Mouse (Mus musculus): Measurements from ENCODE around the gene Stxbp3.
"Not testable (repeated sequence)": the region's sequence is repeated elsewhere in the genome, so short reads cannot be mapped to it uniquely, and the experiment has no call there.

Gene Stxbp3

DNA sequence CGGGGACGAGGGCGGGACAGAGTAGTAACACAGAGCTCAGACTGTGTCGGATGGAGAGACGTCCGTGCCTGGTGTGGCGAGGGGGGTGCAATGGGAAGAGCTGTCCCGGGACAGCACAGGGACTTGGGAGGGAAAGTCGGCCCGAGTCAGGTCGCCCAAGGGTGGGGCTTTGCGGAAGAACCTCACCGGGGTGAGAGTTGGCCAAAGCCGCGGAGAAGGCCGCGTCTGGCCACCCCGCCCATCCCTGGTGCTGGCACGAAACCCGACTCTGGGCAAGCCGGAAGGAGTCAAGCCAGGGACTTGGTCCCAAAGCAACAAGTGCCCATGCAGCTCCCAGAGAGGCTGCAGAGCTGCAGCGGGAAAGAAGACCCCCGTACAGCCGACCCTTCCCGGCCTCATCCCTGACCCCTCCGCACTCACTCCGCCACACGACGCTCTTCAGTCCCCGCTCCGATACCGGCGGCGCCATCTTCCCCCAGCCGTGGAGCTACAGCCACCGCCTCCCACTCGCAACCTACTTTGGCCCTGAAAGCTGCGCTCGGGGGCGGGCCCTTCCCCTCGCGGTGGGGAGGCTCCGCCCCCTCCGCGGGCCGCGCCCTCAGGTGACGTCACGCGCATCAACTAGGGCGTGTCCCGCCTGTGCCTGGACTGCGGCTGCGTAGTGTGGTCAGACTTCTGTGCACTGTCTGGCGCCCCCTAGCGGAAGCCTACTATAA lies at the start of gene Stxbp3:
Stxbp3 (minus strand) TSS at position 527 of the 716 bp plus-strand sequence.
- DNase-seq (ENCODE audit: extremely low read depth, low read depth, low spot score) = peak; percentile 57

DNA sequence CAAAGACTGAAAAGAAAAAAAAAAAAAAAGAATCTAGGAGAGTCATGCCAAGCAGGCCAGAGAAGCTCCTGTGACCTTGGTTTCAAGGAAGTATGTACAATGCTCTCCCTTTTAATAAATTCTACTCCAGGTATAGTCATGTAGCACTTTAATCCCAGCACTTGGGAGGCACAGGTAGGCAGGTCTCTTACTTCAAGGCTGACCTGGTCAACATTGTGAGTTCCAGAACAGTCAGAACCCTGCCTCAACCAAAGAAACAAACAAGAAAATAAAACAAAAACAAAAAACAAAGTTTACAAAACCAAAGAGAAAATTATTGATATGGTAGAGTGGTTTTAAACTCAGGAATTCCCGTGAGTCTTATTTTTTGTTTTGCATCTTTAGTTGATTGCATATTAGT lies 49.6 kb upstream of the Stxbp3 start, which contains the start of gene Fndc7:
Fndc7 (minus strand) TSS at position 101 of the 400 bp plus-strand sequence.
- no peak for DNase-seq (ENCODE audit: extremely low read depth, low read depth, low spot score)

DNA sequence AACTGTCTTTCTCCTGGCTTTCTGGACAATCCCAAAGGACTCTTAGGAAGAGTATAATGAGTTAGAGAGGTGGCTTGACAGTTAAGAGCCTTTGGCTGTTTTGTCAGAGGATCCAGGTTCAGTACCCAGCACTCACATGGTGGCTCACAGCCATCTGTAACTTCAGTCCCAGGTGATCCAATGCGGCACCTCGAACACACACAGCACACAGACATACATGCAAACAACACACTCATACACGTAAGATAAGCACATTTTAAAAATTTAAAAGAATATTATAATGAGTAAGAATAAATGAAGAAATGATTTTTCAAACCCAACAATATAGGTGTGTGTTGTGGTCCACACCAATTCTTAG lies 47.3 kb upstream of the Stxbp3 start:
- DNase-seq (ENCODE audit: extremely low read depth, low read depth, low spot score) = no peak

DNA sequence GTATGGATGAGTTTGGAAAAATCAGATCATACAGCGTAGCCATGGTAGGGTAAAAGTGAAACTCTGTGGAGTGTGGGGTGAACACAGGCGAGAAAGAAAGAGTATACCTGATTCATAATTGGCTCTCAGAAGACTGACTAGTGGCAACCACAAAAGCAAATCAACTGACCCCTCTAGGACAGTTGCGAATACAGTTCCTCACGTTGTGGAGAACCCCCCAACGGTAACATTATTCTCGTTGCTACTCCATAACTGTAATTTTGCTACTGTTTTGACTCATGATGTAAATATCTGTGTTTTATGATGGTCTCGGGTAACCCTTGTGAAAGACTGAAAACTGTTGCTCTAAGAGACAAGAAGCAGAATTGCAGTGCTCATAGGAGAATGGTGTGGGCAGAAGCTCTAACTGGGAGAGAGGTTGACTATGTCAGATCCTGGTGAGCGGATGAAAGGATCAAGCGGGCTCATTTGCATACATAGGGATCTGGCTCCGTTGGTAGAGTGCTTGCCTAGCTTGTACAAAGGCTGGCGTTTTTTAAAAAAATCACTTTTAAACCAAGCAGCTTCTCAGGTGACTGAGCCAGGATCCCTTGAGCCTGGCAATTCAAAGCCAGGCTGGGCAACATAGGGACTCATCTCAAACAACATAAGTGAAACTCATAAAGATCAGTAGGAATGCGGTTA lies 46.8 kb upstream of the Stxbp3 start:
- no peak for DNase-seq (ENCODE audit: extremely low read depth, low read depth, low spot score)

DNA sequence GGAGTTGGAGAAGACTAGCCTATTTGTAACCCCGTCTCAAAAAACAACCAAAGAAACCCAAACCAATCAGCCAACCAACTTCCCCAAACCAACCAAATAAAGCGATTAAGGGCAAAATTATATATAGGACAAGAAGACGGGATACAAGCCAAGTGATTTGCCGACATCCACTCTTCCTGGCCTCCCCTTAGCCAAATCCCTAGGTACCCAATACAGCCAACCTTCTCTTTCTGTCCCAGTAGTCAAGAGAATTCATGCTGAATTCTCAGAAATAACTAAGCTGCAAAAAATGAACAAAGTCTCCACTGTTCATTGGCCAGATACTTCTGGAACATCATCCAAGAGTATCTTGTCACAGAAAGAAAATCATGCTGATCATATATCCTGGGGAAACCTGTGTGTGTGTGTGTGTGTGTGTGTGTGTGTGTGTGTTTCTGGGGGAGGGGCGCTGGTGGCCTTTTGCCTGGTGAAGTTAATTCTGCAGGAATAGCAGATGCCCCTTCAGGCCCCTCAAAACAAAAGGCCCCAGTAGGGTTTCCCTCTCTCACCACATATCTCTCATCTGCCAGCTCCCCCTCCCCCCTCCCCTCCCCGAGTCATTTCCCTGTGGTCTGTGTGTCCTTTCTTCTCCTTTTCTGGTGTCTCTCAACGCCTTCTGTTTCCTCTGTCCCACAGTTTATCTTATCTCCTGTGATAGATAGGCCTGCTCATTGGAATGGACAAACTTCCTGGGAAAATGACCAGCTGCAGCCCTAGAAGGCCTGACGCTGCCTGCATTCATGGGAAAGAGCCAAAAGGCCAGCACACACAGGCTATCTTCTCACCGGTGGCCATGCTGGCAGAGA lies 45.6 kb upstream of the Stxbp3 start:
- DNase-seq (ENCODE audit: extremely low read depth, low read depth, low spot score) = no peak

DNA sequence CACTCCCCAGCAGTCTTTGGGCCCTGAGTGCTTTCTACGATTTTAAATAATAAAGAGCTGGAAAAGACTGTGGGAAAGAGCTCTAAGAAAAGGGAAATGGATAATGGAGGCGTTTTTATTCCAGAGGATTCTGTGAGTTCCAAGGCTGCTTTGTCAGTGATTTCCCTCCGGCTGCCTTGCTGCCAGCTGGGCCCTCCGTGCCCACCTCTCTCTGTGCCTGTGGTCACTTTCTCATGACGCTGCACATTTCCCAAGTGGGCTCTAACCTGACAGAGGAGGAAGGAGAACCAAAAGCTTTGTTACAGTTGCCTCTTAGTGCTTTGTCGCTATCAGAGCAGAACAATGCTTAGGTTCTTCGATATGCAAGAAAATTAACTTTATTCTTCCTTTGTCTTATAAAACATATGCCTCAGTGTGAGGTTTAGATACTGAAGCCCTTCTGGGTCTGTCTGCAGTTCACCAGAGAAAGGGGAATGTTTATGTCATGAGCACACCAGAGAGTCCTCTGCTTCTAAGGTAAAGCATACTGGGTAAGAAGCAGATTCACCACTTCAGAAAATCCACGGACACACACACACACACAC lies 44.5 kb upstream of the Stxbp3 start:
- DNase-seq (ENCODE audit: extremely low read depth, low read depth, low spot score) = no peak

DNA sequence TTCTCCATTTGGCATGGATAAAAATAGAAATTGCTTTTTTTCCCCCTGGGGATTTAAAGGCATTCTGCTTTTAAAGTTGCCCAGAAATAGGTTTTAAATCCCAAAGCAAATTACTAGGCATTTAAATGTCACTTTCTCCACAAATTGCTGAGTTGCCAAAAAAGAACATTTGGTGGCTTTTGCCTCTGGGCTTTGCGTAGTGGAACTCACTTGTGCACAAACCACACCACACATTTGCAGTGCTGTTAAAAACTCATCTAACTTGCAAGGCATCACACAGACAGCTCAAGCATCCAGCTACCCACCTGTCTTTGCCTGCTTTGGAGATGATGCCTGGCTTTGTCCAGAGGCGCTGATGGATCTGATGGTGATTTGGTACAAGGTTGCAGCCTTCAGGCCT lies 42.7 kb upstream of the Stxbp3 start:
- no peak for DNase-seq (ENCODE audit: extremely low read depth, low read depth, low spot score)

DNA sequence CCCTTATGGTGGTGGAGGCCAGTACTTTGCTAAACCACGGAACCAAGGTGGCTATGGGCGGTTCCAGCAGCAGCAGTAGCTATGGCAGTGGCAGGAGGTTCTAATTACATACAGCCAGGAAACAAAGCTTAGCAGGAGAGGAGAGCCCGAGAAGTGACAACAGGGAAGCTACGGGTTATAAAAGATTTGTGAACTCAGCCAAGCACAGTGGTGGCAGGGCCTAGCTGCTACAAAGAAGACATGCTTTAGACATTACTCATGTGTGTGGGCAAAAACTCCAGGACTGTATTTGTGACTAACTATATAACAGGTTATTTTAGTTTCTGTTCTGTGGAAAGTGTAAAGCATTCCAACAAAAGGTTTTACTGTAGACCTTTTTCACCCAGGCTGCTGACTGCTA lies 41.5 kb upstream of the Stxbp3 start:
- not testable (repeated sequence) for DNase-seq (ENCODE audit: extremely low read depth, low read depth, low spot score)

DNA sequence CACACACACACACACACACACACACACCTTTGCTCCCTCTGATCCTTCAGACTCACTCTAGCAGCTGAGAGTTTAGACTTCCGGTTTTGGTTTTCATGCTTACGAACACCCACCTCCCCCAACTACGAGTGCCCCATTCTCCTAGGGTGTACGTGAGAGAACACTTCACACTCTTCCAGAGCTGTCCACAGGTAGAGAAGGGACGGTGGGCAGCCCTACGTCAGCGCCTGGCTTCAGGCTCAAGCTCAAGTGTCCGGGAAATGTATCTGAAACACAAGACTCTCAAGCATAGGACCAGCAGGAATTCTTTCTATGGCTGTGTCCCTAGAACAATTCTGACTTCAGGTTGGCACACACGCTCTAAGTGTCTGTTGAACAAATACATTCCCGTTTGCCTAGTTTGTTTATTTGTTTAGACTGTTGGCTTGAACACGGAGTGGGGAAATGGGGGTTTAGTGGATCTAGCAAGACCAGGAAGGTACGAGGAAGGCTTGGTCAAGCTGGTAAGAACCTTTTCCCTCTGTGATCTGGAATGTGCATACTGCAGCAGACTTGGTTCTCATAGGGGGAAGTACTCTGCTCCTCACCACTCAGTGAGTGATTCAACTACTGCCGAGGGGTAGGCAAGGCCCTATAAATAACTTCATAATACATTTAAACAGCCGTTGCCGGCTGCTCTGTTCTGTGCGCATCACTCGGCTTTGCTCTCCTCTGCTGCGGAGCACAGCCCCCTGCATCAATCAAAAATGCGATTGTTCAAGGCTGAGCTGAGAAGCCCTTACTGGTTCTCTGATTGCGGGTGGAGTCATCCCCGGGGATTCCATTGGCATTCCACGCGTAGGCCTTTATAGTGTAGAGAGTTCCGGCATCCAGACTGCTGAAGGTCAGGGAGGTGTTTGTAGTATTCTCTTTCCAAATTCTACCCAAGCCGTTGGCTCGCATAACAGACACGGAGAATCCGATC lies 40.5 kb upstream of the Stxbp3 start:
- no peak for DNase-seq (ENCODE audit: extremely low read depth, low read depth, low spot score)

DNA sequence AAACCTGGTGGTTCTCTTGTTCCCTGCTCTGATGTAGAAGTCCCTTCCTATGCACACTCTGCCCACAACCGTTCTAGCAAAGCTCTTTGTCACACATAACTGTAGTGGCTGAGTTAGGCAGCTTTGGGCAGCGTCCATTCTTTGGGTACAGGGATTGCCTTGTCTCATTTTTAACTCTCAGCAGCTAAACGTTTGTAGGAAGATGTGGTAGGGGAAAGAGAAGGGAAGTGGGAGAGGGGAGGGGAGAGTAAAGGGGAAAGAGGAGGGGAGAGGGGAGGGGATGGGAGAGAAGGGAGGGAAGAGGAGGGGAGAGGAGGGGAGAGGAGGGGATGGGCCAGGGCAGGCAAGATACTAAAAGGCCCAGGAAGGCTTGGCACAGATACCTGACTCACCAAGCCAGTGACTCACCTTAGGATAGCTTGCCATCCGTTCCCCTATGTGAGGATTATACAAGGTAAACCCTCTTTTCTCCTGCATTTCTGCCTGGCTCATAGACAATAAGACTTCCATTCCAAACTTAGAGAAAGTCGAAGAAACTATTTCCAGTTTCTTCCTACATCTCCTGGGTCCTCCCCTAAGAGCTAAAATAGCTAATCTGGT lies 39.6 kb upstream of the Stxbp3 start:
- DNase-seq (ENCODE audit: extremely low read depth, low read depth, low spot score) = no peak

DNA sequence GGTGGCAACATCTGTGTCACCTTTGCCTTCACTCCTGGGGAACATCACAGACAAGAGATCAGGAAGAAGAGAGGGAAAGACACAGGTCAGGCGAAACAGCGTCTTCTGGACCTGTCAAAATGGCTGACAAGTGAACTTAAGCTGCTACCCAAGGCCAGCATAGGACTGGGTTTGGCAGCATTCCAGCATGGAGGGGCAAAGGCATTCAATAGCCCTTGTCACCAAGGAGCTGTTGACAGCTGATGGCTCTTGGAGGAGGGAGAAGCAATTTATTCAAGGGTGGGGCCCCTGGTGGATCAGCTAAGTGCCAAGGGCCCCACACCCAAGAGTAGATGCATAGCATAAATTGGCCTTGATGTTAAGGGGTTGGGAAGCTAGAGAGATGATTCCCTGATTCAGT lies 38.8 kb upstream of the Stxbp3 start:
- DNase-seq (ENCODE audit: extremely low read depth, low read depth, low spot score) = no peak

DNA sequence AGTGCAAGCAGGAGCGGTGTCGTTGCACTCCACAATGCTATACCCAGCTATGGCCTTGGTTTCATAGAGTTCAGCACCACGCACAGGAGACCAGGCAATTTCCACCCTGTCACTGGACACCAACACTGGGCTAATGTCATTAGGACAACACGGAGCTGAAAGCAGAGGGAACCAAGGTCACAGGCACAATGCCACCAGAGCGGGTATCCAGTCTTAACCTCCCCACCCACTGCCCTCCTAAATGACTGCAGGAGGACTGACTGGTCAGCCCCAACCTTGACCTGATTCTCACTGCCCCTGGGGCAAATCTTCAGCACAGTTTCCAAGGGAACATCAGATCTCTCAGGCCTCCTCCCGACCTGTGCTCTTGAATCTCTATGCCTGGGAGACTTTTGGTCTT lies 30.3 kb upstream of the Stxbp3 start:
- no peak for DNase-seq (ENCODE audit: extremely low read depth, low read depth, low spot score)

DNA sequence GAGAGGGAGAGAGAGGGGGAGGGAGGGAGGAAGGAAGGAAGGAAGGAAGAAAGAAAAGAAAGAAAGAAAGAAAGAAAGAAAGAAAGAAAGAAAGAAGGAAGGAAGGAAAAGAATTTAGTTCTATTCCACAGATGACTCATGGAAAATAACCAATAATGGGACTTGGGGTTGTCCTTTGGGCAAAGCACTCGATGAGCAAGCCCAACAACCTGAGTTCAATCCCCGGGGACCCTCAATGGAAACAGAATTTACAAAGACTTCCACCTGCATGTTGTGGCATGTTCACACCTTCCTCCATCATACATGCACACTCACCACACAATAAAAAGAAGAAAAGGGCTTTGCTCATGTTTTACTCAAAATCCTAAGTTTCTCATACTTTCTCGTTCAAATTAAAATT lies 27.1 kb upstream of the Stxbp3 start:
- no peak for DNase-seq (ENCODE audit: extremely low read depth, low read depth, low spot score)

DNA sequence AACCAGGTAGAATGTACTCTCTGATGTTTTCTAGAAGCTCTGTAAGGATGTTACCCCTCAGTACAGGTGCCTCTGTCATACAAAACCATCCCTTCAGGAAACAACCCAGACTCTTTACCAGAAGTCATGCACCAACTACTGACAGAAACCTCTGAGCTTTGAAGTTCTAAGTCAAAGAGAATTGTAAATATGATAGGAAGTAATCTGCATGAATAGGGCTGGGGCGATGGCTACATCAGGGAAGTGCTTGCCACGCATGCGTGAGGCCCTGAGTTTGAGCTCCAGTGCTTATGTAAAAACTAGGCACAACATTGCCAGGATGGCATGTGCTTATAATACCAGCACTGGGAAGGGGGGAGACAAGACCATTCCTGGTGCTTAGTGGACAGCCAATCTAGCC lies 25.4 kb upstream of the Stxbp3 start:
- no peak for DNase-seq (ENCODE audit: extremely low read depth, low read depth, low spot score)

DNA sequence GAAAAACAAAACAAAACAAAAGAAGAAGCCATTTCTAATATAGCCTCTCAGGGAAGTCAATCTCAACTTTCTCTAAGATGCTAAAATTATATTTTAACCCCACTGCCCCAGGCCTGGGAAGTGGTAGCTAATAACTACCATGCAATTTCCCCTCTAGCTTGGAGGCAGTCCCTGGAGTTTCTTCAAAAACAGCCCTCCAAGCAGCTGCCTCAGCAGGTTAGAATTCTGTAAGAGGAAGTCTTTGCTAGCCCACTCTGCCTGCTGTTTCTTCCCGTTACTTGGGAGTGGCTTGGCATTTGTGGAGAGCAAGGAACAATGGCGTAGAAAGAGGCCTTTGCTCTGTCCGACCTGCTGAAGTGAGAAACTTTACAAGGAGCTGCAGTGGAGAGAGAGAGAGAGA lies 24.8 kb upstream of the Stxbp3 start:
- no peak for DNase-seq (ENCODE audit: extremely low read depth, low read depth, low spot score)

DNA sequence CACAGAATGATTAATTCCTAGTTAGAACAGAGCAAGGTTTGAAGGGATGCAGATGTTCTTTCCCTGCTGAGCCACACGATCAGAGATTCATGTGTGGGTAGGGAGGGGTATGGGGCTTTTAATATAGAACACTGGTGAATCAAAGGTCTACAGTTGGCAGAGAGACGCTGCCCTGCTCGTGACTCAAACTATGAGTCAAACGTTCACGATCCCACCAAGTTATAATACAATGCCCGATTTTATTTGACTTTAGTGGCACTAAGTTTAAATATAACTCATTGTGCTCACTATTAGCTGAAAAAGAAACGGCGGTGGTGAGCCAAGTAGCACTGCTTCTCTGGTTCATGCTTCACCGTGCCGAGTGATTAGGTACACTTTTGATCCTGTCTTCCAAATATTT lies 22.8 kb upstream of the Stxbp3 start:
- no peak for DNase-seq (ENCODE audit: extremely low read depth, low read depth, low spot score)

DNA sequence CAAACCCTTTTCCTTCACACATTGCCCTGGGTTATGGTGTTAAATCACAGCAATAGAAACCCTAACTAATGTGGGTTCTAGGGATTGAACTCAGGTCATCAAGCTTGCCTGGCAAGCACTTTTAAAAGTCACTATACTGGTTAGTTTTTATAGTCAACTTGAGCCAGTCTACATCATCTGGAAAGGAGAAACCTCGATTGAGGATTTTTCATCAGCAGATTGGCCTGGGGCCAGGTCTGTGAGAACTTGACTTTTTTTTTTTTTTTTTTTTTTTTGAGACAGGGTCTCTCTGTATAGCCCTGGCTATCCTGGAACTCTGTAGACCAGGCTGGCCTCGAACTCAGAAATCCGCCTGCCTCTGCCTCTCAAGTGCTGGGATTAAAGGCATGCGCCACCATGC lies 22.0 kb upstream of the Stxbp3 start:
- DNase-seq (ENCODE audit: extremely low read depth, low read depth, low spot score) = not testable (repeated sequence)

DNA sequence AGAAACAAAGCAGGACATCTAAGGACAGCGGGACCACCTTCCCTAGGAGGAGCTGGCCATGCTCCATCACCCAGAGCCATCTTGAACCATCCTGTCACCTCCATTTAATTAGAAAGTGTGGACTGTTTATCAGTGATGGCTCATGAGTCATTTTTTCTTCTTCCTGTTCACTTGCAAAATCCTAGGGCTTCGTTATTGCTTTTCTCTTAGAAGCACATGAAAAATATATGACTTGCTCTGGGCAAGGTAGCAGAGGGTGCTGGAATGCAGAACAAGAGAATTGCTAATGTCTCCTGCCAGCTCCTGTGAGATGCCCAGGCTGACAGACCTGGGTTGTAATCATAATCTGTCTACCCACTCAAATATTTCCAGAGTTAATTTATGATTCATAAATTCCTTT lies 20.5 kb upstream of the Stxbp3 start:
- no peak for DNase-seq (ENCODE audit: extremely low read depth, low read depth, low spot score)

DNA sequence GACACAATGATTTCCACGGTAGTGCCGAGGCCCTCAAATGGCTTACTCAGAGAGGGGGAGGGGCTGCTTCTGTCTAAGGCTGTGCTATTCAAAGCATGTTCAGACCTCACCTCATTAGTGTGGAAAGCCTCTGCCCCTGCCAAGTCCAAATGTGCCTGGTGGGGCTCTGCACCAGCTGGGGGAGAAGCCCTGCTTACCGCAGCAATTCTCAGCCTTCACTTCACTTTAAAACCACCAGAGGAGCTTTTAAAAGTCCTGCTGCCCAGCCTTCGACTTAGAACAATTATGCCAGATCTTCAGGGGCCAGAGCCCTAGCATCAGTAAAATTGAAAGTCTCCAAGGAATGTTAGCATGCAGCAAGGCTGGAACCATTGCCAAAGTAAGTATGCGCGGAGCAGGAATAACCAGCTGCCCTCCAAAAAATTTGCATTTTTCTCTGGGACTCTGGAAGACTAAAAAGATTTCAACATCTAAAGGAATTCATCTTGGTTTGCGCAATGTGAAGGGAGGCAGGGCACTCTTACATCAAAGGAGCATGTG lies 18.0 kb upstream of the Stxbp3 start:
- DNase-seq (ENCODE audit: extremely low read depth, low read depth, low spot score) = peak; percentile 76

DNA sequence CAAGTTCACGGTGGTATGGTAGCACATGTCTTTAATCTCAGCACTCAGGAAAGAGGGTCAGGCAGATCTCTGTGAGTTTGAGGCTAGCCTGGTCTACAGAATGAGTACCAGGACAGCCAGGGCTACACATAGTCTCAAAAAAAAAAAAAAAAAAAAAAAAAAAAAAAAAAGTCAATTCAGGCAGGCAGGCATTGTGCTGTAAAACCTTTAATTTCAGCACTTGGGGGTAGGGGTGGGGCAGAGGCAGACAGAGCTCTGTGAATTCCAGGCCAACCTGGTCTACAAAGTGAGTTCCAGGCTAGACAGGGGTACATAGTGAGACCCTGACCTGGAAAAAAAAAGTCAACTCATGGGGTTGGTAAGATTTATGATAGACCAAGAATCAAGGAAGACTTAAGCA lies 17.4 kb upstream of the Stxbp3 start:
- DNase-seq (ENCODE audit: extremely low read depth, low read depth, low spot score) = no peak
